Mouse (Mus musculus) thymus, adult 2 months (tissue): ENCODE data around the gene B3gat3. TPM values are rescaled to one million over a fixed set of nuclear protein-coding genes. Genes with fewer than 3 reads are reported as not detected.

Source experiments
- DNase-seq: peaks from one replicate; pipeline ENCODE4 v3.0.0; 2021
- H3K27ac ChIP-seq: fragments of 200-500 bp; 2 replicates; pipeline ENCODE4 v1.5.1; 2012; ENCODE audit warnings: low read length, control low read depth; ENCODE audit not compliant: control insufficient read depth, insufficient read depth
- H3K27me3 ChIP-seq: fragments of 200-500 bp; 2 replicates; pipeline ENCODE4 v1.6.1; 2012; ENCODE audit warnings: mild to moderate bottlenecking, low read length, moderate library complexity, mixed read lengths; ENCODE audit not compliant: control insufficient read depth, insufficient read depth
- H3K36me3 ChIP-seq: fragments of 200-500 bp; 2 replicates; pipeline ENCODE4 v1.6.1; 2012; ENCODE audit warnings: mild to moderate bottlenecking, low read length, moderate library complexity; ENCODE audit not compliant: control insufficient read depth, insufficient read depth
- H3K4me1 ChIP-seq: fragments of 200-500 bp; replicated peaks from 2 replicates; pipeline ENCODE4 v1.6.1; 2012; ENCODE audit warnings: low read length; ENCODE audit not compliant: control insufficient read depth, insufficient read depth
- H3K4me3 ChIP-seq: fragments of 200-500 bp; 2 replicates; pipeline ENCODE4 v1.5.1; 2012; ENCODE audit warnings: mild to moderate bottlenecking, low read length, control low read depth, moderate library complexity; ENCODE audit not compliant: control insufficient read depth, insufficient read depth
- CTCF ChIP-seq: fragments of 200-500 bp; IDR thresholded peaks from 2 replicates; pipeline ENCODE4 v1.5.1; 2012; ENCODE audit warnings: mild to moderate bottlenecking, control low read depth, low read length, moderate library complexity, borderline replicate concordance; ENCODE audit not compliant: control insufficient read depth, poor library complexity, insufficient read depth; ENCODE audit errors: extremely low read depth
- POLR2A ChIP-seq: fragments of 200-500 bp; IDR thresholded peaks from 2 replicates; pipeline ENCODE4 v1.6.1; 2012; ENCODE audit warnings: mild to moderate bottlenecking, low read length, control low read depth, moderate library complexity; ENCODE audit not compliant: control insufficient read depth, poor library complexity, insufficient read depth; ENCODE audit errors: extremely low read depth
- WGBS: fragments of 180-500 bp; shearing (Covaris S2); methylation state at CpG from one replicate; pipeline ENCODE4 v1.1.7; 2018; 5-methylcytosine and 5-hydroxymethylcytosine counted together
- polyA plus RNA-seq: library from polyadenylated mRNA; depleted of rRNA; stranded (reverse); fragments of >200 nt; gene quantifications from 2 replicates; pipeline ENCODE4 v1.2.3, GENCODE M21; 2012

The B3gat3 gene
- polyA plus RNA-seq, 1 experiment = 106 TPM

- Histone ChIP-seq H3K4me3 (peak within 1 kb of the TSS; percentile 95), H3K27ac (peak within 1 kb of the TSS; percentile 66), H3K36me3 (no peaks in the 10 kb centered on the region), H3K4me1 (peaks cover 5% of the 10 kb centered on the region), H3K27me3 (no peaks in the 10 kb centered on the region)
- peak; percentile 93 for DNase-seq
- under 1% methylated on average over 42 of the region's 42 CpGs for WGBS
- TF ChIP-seq CTCF (no peak), POLR2A (peak; percentile 93)
Observed at GRCm38 (mm10) chr19:8880311-8881033, 39.7 kb upstream of the B3gat3 start, which contains the start of gene Uqcc3. TSS of gene Uqcc3 (minus strand) at chr19:8880923.

GRCm38 (mm10) chr19:8881034-8881392, 39.2 kb upstream of the B3gat3 start:
- no peak for DNase-seq
- Histone ChIP-seq H3K4me1 (peaks cover 5% of the 10 kb centered on the region), H3K27ac (no peak overlapping the region), H3K36me3 (no peaks in the 10 kb centered on the region), H3K27me3 (no peaks in the 10 kb centered on the region), H3K4me3 (no peak overlapping the region)
- TF ChIP-seq CTCF = no peak
- no peak for TF ChIP-seq POLR2A
- 2% methylated on average over 3 of the region's 3 CpGs for WGBS

GRCm38 (mm10) chr19:8883616-8884015, 36.6 kb upstream of the B3gat3 start, which contains the start of the genes Lbhd1 and Gm49403:
TSS of gene Lbhd1 (plus strand) at chr19:8883732.
TSS of gene Gm49403 (plus strand) at chr19:8883930.
- no peaks in the 10 kb centered on the region for H3K36me3 ChIP-seq
- peaks cover 10% of the 10 kb centered on the region for H3K4me1 ChIP-seq
- 78% methylated on average over 3 of the region's 3 CpGs for WGBS
- TF ChIP-seq CTCF (no peak), POLR2A (no peak)
- no peak within 1 kb of the TSS for H3K4me3 ChIP-seq
- H3K27ac ChIP-seq = no peak within 1 kb of the TSS
- DNase-seq = no peak
- H3K27me3 ChIP-seq = no peaks in the 10 kb centered on the region

GRCm38 (mm10) chr19:8886916-8887584, 33.1 kb upstream of the B3gat3 start:
- DNase-seq = no peak
- Histone ChIP-seq H3K27ac (no peak overlapping the region), H3K4me3 (no peak overlapping the region), H3K36me3 (peaks cover 6% of the 10 kb centered on the region), H3K4me1 (peaks cover 8% of the 10 kb centered on the region), H3K27me3 (no peaks in the 10 kb centered on the region)
- 88% methylated on average over 1 of the region's 1 CpGs for WGBS
- TF ChIP-seq POLR2A (no peak), CTCF (no peak)

- Histone ChIP-seq H3K4me3 (peak overlapping the region; percentile 81), H3K27ac (no peak overlapping the region), H3K27me3 (no peaks in the 10 kb centered on the region), H3K4me1 (peaks cover 8% of the 10 kb centered on the region), H3K36me3 (peaks cover 6% of the 10 kb centered on the region)
- 29% methylated on average over 19 of the region's 19 CpGs for WGBS
- DNase-seq = no peak
- no peak for TF ChIP-seq POLR2A
- TF ChIP-seq CTCF = no peak
Observed at GRCm38 (mm10) chr19:8887585-8888463, 32.4 kb upstream of the B3gat3 start.

- Histone ChIP-seq H3K36me3 (peaks cover 6% of the 10 kb centered on the region), H3K27ac (peak within 1 kb of the TSS; percentile 90), H3K27me3 (no peaks in the 10 kb centered on the region), H3K4me1 (peaks cover 10% of the 10 kb centered on the region), H3K4me3 (peak within 1 kb of the TSS; percentile 81)
- peak; percentile 94 for DNase-seq
- TF ChIP-seq POLR2A (peak; percentile 88), CTCF (no peak)
- WGBS = under 1% methylated on average over 58 of the region's 58 CpGs
Observed at GRCm38 (mm10) chr19:8888511-8889385, 31.4 kb upstream of the B3gat3 start, which contains the start of the genes 1810009A15Rik and Gm49416. TSS of gene 1810009A15Rik (plus strand) at chr19:8888853. TSS of gene Gm49416 (plus strand) at chr19:8888926.
